Mouse (Mus musculus) splenic B cell, adult 2 months (primary cell): ENCODE measurements around the gene Fyco1.
A peak's percentile ranks its signal among the peaks of the same experiment; 100 is the strongest.

Source experiments
- DNase-seq: peaks from one replicate; pipeline ENCODE4 v3.0.0-alpha.2; 2011; ENCODE audit warnings: low read depth, low spot score
- H3K27me3 ChIP-seq: 2 replicates; pipeline ENCODE4 v1.6.1; 2012; ENCODE audit warnings: mild to moderate bottlenecking, low read length, moderate library complexity, mixed read lengths; ENCODE audit not compliant: control insufficient read depth, poor library complexity, insufficient read depth, severe bottlenecking
- H3K36me3 ChIP-seq: 2 replicates; pipeline ENCODE4 v1.6.1; 2012; ENCODE audit warnings: mild to moderate bottlenecking, low read length, moderate library complexity, mixed read lengths; ENCODE audit not compliant: control insufficient read depth, poor library complexity, insufficient read depth, severe bottlenecking

Gene Fyco1

GRCm38 (mm10) chr9:123844468-123844867 lies 7.2 kb downstream of the Fyco1 start:
- no peak for DNase-seq
- Histone ChIP-seq H3K27me3 (no peaks in the 10 kb centered on the region), H3K36me3 (no peaks in the 10 kb centered on the region; the same call in 1 of the 2 replicates)

GRCm38 (mm10) chr9:123840243-123840642 lies 11.5 kb downstream of the Fyco1 start:
- Histone ChIP-seq H3K27me3 (no peaks in the 10 kb centered on the region), H3K36me3 (peaks cover 4% of the 10 kb centered on the region)
- DNase-seq: no peak

GRCm38 (mm10) chr9:123835851-123836250 lies 15.8 kb downstream of the Fyco1 start:
- no peaks in the 10 kb centered on the region for H3K27me3 ChIP-seq
- H3K36me3 ChIP-seq: peaks cover 9% of the 10 kb centered on the region
- no peak for DNase-seq

DNA sequence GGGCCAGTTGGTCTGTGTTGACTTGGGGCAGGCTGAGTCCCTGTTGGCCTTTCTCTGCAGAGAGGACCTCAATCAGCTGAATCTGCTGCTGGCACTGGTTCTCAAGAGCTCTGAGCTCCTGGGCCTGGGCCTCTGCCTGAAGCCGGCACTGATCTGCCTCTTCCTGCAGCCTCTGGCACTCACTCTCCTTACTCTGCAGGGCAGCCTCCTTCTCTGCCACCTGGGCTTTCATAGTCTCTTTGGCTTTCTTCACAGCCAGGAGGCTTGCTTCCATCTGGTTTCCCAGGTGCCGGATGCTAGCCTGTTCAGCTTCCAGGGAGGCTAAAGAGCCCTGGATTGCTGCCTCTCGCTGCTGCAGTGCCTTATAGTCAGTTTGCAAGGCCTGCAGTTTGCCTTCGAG lies 22.8 kb downstream of the Fyco1 start:
- H3K36me3 ChIP-seq: peaks cover 14% of the 10 kb centered on the region; the same call in 1 of the 2 replicates
- no peaks in the 10 kb centered on the region for H3K27me3 ChIP-seq
- DNase-seq: no peak

GRCm38 (mm10) chr9:123826631-123827030 lies 25.1 kb downstream of the Fyco1 start:
- DNase-seq: no peak
- Histone ChIP-seq H3K36me3 (peaks cover 14% of the 10 kb centered on the region), H3K27me3 (no peaks in the 10 kb centered on the region)

DNA sequence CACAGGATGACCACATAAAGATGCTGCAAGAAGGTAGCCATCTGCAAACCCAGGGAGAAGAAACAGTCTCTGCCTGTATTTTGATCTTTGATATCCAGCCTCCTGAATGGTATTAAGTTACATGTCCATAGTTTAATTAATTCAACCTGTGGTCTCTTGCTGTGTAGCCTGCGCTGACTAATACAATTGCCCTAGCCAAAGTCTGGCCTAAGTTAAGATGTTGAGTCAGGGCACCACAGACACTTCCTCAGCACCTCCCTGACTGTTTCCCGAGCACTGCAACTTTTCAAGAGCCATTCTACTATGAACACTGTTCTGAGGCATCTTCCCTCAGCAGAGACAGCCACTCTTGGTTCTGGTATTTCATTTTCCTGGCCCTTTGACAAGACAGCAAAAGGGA lies 33.1 kb downstream of the Fyco1 start:
- peaks cover 7% of the 10 kb centered on the region for H3K36me3 ChIP-seq
- no peak for DNase-seq
- H3K27me3 ChIP-seq: no peaks in the 10 kb centered on the region

DNA sequence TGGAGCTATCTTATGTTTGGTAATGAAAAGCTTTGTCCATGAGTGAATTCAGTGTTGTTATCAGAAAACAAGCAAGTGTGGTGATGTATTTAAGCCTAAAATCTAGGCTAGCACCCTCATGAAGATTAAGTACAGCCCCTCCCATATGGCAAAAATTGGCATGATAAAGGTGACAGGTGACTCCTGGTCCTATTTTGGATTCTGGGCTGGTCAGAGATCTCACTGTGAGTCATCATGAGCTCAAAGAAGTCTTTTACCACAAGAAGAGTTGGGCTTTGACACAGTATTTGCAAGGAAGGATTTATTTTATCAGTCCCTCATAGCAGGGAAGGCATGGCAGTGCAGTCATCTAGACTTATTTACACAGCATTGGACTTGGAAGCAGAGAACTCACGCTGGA lies 35.7 kb downstream of the Fyco1 start:
- no peaks in the 10 kb centered on the region for H3K27me3 ChIP-seq
- no peak for DNase-seq
- peaks cover 7% of the 10 kb centered on the region for H3K36me3 ChIP-seq

- Histone ChIP-seq H3K36me3 (peaks cover 7% of the 10 kb centered on the region), H3K27me3 (no peaks in the 10 kb centered on the region)
- DNase-seq: peak; percentile 16
Measured at GRCm38 (mm10) chr9:123815444-123815843, 36.3 kb downstream of the Fyco1 start.

DNA sequence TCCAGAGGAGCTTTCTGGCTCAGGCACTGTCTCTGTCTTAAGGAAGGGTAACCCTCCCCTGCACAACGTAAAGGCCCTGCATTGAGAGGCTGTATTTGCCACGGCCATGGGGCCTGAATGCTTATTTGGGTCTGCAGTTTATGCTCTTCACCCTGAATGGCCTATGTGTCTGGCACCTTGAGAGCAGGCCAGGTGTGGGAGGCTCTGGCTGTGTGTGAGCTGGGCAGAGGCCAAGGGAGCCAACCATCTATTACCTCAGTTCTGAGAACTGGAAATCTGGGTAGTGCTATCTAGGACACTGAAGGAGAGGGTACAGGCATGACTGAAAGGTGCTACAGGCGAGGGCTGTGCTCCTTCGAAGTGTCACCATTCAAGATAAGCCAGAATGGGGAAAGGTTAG lies 36.9 kb downstream of the Fyco1 start:
- no peak for DNase-seq
- Histone ChIP-seq H3K27me3 (no peaks in the 10 kb centered on the region), H3K36me3 (peaks cover 7% of the 10 kb centered on the region)

DNA sequence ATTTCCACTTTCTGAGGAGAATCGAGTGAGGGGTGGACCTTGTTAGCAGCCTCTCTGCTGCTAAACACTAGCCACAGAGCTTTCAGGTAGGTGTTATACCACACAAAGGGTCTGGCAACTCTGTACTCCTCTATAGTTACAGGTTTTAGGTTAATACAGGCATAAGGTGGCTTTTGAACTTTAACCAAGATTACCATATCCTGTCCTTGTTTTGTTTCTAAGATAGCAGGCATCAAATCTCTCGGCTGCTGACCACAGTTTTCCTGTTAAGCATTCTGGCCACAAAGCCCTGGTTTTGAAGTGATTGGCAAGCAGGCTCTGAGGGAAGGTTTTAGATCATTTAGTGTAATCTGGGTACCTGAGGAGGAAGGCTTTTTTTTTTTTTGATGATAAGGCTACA lies 37.4 kb downstream of the Fyco1 start:
- Histone ChIP-seq H3K27me3 (no peaks in the 10 kb centered on the region), H3K36me3 (peaks cover 7% of the 10 kb centered on the region)
- no peak for DNase-seq

- peaks cover 2% of the 10 kb centered on the region; the same call in 1 of the 2 replicates for H3K36me3 ChIP-seq
- DNase-seq: no peak
- no peaks in the 10 kb centered on the region for H3K27me3 ChIP-seq
Measured at GRCm38 (mm10) chr9:123811831-123812230, 39.9 kb downstream of the Fyco1 start.

- Histone ChIP-seq H3K27me3 (no peaks in the 10 kb centered on the region), H3K36me3 (no peaks in the 10 kb centered on the region; the same call in none of the 2 replicates)
- no peak for DNase-seq
Measured at GRCm38 (mm10) chr9:123808583-123808982, 43.1 kb downstream of the Fyco1 start.

DNA sequence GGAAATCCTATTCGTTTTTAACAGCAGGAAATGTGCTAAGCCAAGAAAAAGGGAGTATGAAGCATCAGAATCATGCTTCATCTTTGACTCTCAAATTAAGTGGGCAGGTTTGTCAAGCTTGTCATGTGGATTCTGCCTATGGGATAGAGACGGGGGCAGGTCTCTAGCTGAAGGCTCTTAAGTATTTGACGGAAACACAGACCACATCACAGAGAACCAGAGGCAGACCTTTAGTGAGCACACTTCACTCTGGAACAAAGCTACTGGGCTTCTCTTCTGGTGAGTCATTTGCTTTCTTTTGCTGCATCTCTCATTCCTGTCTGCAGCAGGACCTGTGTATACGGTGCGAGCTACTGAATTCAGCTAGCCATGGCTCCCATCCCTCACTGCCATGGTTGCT lies 45.4 kb downstream of the Fyco1 start, which contains the start of gene Cxcr6:
TSS of gene Cxcr6 (plus strand) at position 209 of the 400 bp plus-strand sequence.
- no peak for DNase-seq
- no peaks in the 10 kb centered on the region; the same call in none of the 2 replicates for H3K36me3 ChIP-seq
- no peaks in the 10 kb centered on the region for H3K27me3 ChIP-seq

DNA sequence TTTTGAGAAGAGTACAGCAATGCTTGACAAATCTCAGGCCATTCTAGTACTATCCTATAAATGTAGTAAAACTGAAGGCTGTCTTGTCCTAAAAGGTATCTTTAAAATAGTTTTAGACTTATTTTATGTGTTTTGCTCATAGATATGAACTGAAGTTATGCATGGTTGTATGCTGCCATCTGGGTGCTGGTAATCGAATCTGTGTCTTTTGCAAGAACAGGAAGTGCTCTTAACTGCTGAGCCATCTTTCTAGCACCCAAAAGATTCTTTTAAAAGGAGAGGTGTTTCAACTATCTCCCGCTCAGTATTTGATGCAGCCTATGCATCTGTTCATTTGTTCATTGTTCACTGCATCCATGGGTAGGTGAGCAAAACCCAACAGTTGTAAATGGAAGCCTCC lies 46.5 kb downstream of the Fyco1 start:
- peak; percentile 23 for DNase-seq
- Histone ChIP-seq H3K36me3 (no peaks in the 10 kb centered on the region; the same call in none of the 2 replicates), H3K27me3 (no peaks in the 10 kb centered on the region)

DNA sequence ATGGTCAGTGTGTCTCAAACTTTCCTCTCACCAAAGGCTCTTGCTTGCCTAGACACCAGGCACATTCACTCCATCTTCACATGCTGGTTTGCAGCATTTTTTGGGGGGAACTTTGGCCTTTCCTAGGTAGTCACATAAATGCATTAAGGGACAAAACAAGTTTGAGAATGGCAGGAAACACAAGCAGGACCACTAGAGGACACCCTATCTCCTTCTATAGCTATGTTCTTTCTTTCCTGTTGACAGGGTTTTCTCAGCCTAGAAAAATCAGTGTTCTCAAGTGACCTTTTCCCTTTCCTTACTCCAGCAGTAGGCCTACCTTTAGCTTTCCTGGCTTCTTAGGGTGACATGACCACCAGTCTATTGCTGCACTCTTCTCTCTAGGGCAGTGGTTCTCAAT lies 48.8 kb downstream of the Fyco1 start:
- no peaks in the 10 kb centered on the region for H3K27me3 ChIP-seq
- DNase-seq: peak; percentile 13
- H3K36me3 ChIP-seq: peaks cover 2% of the 10 kb centered on the region

DNA sequence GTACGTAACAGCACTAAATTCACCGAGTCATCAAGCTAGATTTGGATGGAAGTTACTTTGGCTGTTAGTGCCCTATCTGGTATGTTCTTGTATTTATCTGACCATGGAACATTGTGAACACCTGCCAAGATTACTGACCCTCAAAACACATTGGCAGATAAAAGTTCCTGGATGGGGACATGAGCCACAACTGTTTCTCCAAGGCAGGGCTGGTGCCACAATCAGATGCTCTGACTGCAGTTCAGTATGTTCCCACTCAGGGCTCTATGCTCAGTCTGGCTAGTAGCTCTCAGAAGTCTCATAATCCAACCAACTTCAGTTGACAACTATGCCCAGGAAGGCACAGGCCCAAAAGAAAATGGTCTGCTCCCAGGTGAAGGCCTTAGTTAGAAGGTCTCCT lies 49.3 kb downstream of the Fyco1 start:
- H3K27me3 ChIP-seq: no peaks in the 10 kb centered on the region
- peaks cover 2% of the 10 kb centered on the region for H3K36me3 ChIP-seq
- DNase-seq: no peak
